Mouse (Mus musculus) spleen, embryonic (tissue): ENCODE measurements around the gene Hoxb7.

Experiments used
- CTCF ChIA-PET: fragments of 350-600 bp; sonication (Branson Sonifier 250); formaldehyde crosslinking; loops from one replicate; lab custom pipeline; 2022; lab: Charles Lee

Hoxb7 gene

GRCm38 (mm10) chr11:96282795-96283430 is 3.5 kb upstream of the Hoxb7 start:
- CTCF ChIA-PET: no interaction called here

GRCm38 (mm10) chr11:96284041-96284749 is 2.2 kb upstream of the Hoxb7 start:
- CTCF ChIA-PET: no interaction called here

DNA sequence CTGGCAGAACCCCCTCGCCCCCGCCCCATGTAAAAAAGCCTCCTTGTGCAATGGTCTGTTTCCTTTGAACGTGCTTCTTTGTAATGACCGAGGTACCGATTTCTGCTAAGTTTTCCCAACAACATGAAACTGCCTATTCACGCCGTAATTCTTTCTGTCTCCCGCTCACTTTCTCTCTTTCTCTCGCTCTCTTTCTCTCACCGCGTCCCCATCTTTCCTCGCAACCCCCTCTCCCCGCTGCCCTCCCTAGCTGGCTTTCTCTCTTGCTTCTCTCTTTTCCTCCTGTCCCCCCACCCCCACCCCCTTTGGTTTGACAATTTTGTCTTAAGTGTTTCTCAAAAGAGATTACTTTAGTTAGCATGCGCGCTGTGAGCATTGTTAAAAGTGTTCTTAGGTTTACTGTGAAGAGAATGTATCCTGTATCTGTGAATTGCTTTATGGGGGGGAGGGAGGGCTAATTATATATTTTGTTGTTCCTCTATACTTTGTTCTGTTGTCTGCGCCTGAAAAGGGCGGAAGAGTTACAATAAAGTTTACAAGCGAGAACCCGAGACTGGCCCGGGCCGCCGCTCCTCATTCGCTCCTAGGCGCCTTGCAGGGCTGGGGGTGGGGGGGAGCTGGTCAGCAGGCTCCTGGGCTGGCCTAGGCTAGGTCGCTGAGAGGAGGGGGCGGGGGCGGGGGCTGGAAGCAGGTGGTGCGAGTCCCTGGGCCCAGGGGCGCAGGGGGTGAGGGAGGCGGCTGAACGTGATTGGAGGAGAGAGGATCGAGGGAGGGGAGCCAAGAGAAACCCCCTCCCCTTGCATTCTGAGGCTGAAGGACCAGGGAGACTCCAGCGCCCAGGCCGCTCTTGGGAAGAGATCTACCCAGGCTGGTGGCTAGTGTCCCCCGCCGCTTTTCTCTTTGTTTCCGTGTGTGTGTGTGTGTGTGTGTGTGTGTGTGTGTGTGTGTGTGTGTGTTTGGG is 1.4 kb upstream of the Hoxb7 start:
- CTCF ChIA-PET: interaction anchor here (0.6 kb wide), 1 partner anchor 1053 kb away, joined by 5 read pairs; no protein-coding TSS in a partner anchor

DNA sequence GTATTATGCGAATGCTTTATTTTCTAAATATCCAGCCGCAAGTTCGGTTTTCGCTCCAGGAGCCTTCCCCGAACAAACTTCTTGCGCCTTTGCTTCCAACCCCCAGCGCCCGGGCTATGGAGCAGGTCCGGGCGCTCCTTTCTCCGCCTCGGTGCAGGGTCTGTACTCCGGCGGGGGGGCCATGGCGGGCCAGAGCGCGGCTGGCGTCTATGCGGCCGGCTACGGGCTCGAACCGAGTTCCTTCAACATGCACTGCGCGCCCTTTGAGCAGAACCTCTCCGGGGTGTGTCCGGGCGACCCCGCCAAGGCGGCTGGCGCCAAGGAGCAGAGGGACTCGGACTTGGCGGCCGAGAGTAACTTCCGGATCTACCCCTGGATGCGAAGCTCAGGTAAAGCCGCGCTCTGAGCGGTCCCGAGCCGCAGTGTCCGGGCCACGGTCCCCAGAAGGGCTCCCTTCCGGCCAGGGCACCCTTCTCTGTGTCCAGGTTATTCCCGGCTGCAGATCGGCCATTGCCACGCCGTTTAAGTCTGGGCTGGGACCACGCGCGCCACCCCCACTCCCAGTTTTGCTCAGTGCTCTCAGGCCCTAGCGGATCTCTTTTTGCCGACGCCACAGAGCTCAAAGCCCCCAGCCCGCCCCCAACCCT is 439 bp downstream of the Hoxb7 start:
- CTCF ChIA-PET: interaction anchor here (0.5 kb wide), 1 partner anchor 46 kb away, joined by 4 read pairs; no protein-coding TSS in a partner anchor

DNA sequence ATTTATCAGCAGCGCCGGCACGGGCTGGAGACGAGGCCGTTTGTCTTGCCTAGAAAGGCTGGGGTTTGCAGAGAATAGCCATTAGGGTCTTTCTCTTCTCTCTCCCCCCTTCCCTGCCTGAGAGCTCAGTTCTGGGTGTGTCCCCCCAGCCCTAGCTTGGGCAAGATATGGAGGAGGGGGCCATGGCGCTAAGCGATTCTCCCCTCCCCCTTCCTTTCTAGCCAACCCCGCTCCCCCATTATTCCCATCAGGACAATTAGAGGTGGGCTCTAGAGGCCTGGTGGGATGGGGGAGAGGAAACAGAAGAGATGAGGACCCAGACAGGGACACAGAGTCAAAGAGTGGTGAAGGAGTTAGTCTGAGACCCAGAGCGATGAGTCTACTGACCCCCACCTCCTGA is 988 bp downstream of the Hoxb7 start:
- CTCF ChIA-PET: no interaction called here

DNA sequence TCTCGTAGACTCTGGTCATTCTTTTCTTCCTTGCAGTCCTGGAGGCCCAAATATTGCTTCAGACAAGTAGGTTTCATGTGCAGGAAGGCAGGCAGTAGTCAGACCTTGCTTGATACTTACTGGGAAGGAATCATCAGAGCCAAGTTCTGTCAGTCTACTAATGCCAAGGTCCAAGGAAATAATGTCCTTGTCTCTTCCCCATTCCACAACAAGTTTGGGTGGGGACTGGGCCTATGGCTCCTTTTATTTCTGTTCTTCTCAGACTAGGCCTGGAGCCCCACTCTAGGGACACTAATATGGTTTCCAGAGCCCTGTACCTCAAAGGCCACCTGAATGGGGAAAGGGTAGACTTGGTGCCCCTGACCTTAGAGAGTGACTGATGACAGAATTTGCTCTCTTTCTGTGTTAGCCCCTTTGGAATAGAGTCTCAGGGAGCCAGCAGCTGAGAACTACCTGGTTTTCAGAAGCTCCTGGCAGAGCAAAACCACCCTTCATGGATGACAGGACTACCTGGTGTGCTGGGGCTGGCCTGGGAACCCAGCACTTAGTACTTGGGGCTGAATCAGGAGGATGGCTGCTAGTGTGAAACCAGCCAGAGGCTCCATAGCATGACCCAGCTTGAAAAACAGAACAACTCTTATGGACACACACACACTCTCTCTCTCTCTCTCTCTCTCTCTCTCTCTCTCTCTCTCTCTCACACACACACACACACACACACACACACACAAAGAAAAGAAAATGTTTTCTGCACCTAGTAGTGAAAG is 2.2 kb downstream of the Hoxb7 start:
- CTCF ChIA-PET: interaction anchor here (0.6 kb wide), 1 partner anchor 641 kb away, joined by 7 read pairs; no protein-coding TSS in a partner anchor

- CTCF ChIA-PET: no interaction called here
Observed at GRCm38 (mm10) chr11:96289293-96289692, 2.9 kb downstream of the Hoxb7 start.

GRCm38 (mm10) chr11:96289837-96290236 is 3.4 kb downstream of the Hoxb7 start:
- CTCF ChIA-PET: no interaction called here

DNA sequence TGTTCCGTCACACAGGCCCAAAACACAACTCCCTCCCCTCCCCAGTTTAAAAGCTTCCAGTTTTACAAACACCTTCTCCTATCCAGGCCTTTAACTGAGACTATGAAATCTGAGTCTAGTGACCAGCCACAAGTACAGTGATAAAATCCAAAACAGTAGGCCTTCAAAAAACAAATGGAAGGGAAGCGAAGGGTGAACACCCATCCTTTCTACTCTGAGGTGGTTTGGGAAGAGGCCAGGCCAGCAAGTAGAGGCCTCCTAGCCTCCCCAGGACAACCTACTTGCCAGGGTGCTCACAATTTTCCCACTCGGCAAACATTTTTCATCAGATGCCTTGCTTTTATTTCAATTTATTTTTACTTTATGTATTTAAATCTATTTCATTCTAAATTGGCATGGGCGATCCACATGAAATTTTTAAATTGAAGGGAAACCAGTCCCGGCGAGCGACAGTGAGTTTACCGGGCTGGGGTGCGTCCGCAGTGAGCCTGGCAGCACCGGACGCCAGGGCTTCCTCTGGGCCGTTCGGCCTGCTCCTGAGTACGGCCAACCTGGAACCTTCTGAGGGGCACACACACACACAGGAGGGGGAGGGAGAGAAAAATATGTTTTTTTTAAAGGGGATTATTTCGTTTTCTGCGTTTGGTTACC is 4.4 kb downstream of the Hoxb7 start:
- CTCF ChIA-PET: no interaction called here

DNA sequence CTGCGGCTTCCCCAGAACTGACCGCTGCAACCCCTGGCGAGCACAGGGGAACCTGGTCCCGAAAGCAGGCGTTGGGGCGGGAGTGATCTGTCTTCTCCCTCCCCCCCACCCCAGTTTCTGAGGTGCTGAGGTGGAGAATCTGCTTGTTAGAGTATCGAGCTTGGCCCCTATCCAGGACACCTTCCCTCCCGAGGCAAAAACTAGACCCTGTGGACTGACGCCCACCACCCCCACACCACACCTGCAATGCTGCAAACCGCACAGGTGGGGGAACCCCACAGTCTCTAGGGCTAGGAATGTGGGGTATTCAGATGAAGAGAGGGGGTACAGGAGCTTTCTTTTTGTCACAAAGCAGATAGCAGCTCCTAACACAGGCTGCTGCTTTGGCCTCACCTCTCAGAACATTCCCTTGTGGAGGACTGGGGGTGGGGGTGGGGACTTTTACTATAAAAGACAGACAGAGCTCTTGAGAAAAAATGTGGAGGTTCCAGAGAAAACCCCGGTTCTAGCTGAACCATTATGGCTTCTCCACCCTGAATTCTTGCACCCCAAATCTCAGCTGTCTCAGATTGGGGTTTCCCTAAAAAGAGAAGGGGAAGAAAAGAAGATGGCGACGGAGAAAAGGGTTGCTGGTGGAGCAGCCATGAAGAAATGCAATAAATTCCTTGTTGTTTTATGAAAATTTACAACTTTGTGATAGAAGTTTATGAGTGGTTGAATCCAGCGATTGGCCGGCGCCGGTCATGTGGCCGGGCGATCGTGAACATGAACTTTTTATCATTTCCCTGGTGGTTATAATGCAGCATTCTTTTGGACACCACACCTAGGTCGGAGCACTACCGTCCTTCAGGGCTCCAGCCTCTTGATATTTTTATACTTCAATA is 5.5 kb downstream of the Hoxb7 start, which contains the start of gene Hoxb6:
TSS of gene Hoxb6 (plus strand) at position 796 of the 884 bp plus-strand sequence.
- CTCF ChIA-PET: interaction anchor here (0.7 to 0.9 kb wide), 2 partner anchors 10 to 12 kb away, joined by 3 to 6 read pairs; partner anchors contain the start of gene Hoxb8

DNA sequence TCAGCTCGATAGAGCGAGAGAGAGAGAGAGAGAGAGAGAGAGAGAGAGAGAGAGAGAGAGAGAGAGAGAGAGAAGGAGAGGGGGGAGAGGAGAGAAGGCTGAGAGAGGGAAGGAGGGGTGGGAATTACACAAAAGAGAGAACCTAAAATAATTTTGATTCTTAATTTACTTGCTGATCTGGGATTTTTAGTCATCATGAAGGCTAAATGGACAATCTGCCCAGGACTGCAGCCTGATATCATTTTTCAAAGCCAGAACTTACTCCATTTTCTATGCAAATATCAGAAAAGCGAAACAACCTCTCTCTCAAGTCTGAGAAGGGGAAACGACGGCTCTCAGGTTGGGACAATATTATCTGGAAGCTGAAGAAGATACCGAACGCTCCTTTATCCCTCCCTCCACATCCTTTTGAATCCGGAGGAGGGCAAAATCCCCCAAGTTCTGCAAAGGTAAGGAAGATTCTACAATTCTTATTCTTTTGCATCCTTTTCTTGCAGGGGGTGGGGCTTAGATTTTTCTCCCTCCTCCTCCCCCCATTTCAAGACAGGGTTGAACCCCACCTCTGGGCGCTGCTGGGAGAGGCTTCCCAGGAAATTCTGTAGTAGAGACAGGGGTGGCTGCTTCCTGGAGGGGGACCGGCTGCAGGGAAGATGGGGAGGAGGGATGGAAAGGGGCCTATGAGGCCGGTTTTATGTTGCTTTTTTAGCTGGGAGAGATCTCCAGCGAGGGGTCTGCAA is 6.3 kb downstream of the Hoxb7 start:
- CTCF ChIA-PET: interaction anchor here (0.9 kb wide), 1 partner anchor 11 kb away, joined by 3 read pairs; no protein-coding TSS in a partner anchor

GRCm38 (mm10) chr11:96293302-96293921 is 7.0 kb downstream of the Hoxb7 start:
- CTCF ChIA-PET: interaction anchor here (1.1 to 1.3 kb wide), 2 partner anchors 11 to 15 kb away, joined by 4 to 6 read pairs; no protein-coding TSS in a partner anchor

DNA sequence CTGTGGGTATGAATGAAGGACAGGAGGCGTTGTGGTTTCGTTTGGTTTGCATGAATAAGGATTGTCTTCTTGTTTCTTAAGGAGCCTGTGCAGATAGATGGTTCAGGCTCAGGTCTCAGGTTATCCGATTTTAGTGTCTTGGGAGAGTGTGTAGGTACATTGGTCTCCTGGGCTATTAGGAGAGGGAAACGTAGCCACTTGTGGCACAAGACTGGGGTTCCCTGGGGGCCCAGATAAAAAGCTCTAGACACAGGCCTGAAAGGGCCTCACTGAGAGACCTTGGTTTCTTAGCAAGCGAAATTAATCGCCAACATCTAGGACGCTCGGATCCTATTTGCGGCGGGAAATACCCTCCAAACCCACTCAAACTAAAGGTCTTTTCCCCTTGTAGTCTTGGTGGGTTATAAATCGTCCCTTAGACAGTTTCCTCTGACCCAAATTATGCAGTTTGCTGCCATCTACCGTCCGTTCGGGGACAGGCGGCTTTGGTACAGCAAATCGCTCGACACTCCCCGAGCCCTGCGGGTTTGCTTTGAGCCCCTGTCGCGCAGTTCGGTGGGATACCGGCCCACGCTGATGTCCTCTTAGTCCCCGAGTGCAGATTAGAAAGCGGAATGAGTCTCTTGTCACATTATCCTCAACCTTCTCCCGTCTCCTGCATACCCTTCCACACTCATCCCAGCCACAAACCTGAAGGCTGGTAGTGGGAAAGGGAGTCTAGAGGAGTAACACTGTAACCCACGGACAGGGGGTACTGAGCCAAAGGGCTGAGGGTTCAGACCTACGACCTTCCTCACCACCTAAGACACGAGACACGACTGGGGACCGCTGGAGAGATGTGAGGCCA is 8.0 kb downstream of the Hoxb7 start:
- CTCF ChIA-PET: interaction anchor here (0.7 to 2.3 kb wide), 5 partner anchors 10 to 866 kb away, joined by 3 to 6 read pairs (median 4); no protein-coding TSS in a partner anchor

GRCm38 (mm10) chr11:96295092-96295835 is 8.8 kb downstream of the Hoxb7 start:
- CTCF ChIA-PET: interaction anchor here (0.5 to 2.3 kb wide), 7 partner anchors 11 to 865 kb away, joined by 3 to 38 read pairs (median 5); no protein-coding TSS in a partner anchor

DNA sequence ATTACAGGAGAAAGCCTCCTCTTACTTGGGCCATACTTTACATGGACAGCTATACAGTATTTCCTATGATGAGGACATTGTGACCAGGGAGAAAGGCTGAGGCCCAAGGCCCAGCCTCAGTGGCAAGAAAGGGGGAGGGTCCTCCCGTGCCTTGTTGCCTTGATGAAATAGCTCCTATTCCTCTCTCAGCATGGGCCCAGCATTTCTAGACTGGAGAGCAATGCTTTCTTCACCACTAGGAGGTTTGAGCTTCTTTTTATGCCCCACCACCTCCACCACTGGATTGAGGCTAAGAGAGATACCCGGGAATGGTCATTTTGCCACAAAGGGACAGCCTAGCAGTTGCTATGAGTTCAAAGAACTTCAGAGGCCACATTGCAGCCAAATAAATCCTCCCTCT is 10.6 kb downstream of the Hoxb7 start:
- CTCF ChIA-PET: interaction anchor here (0.5 to 2.3 kb wide), 2 partner anchors 9 to 235 kb away, joined by 3 to 6 read pairs; no protein-coding TSS in a partner anchor
